Mouse (Mus musculus): Measurements from ENCODE around the gene Defb47.
A peak's percentile ranks its signal among the peaks of the same experiment; 100 is the strongest.

Gene Defb47

GRCm38 (mm10) chr14:62997777-62998176, at the start of gene Defb47:
Defb47 (plus strand) TSS chr14:62998077.
- DNase-seq, result no peak

GRCm38 (mm10) chr14:62956091-62956490, 41.8 kb upstream of the Defb47 start:
- no peak for DNase-seq

- DNase-seq, result no peak
Measured at GRCm38 (mm10) chr14:62963632-62964031, 34.2 kb upstream of the Defb47 start.

GRCm38 (mm10) chr14:62965342-62965741, 32.5 kb upstream of the Defb47 start:
- DNase-seq, result no peak

- DNase-seq, result no peak
Measured at GRCm38 (mm10) chr14:62965811-62966520, 31.9 kb upstream of the Defb47 start.

GRCm38 (mm10) chr14:62975046-62975445, 22.8 kb upstream of the Defb47 start:
- peak; percentile 82 for DNase-seq

- DNase-seq, result no peak
Measured at GRCm38 (mm10) chr14:62979815-62980214, 18.1 kb upstream of the Defb47 start.

GRCm38 (mm10) chr14:62984410-62984809, 13.5 kb upstream of the Defb47 start, which contains the start of gene Defb48:
Defb48 (minus strand) TSS chr14:62984510.
- DNase-seq, result no peak

- no peak for DNase-seq
Measured at GRCm38 (mm10) chr14:62991271-62991670, 6.6 kb upstream of the Defb47 start.

- no peak for DNase-seq
Measured at GRCm38 (mm10) chr14:62991849-62992510, 5.9 kb upstream of the Defb47 start.

GRCm38 (mm10) chr14:62998977-62999376, 1.1 kb downstream of the Defb47 start:
- no peak for DNase-seq

- no peak for DNase-seq
Measured at GRCm38 (mm10) chr14:63002588-63002987, 4.7 kb downstream of the Defb47 start.

GRCm38 (mm10) chr14:63011471-63011870, 13.6 kb downstream of the Defb47 start, which contains the start of gene Defb43:
Defb43 (plus strand) TSS chr14:63011771.
- DNase-seq, result no peak

- DNase-seq, result no peak
Measured at GRCm38 (mm10) chr14:63013082-63013481, 15.2 kb downstream of the Defb47 start.

- no peak for DNase-seq
Measured at GRCm38 (mm10) chr14:63014667-63015066, 16.8 kb downstream of the Defb47 start.

GRCm38 (mm10) chr14:63020524-63021156, 22.8 kb downstream of the Defb47 start:
- no peak for DNase-seq

- no peak for DNase-seq
Measured at GRCm38 (mm10) chr14:63046691-63047090, 48.8 kb downstream of the Defb47 start, which contains the start of gene Defb42. Defb42 (plus strand) TSS chr14:63046991.

- no peak for DNase-seq
Measured at GRCm38 (mm10) chr14:63049910-63050370, 52.1 kb downstream of the Defb47 start, which contains the start of gene Defb30. Defb30 (minus strand) TSS chr14:63049960.
